Mouse (Mus musculus) cortical plate, adult 2 months (tissue): ENCODE results near the gene Ptprd.

Experiments used
- CTCF ChIP-seq: fragments of 200-500 bp; IDR thresholded peaks from 2 replicates; pipeline ENCODE4 v1.5.1; 2011; ENCODE audit warnings: mild to moderate bottlenecking, control low read depth, low read length; ENCODE audit not compliant: insufficient read depth; ENCODE audit errors: extremely low read depth
- POLR2A ChIP-seq: fragments of 200-500 bp; IDR thresholded peaks from 2 replicates; pipeline ENCODE4 v1.6.1; 2011; ENCODE audit warnings: mild to moderate bottlenecking, low read length, control low read depth; ENCODE audit not compliant: insufficient read depth; ENCODE audit errors: extremely low read depth

GRCm38 (mm10) chr4:76779558-76780124 lies 1432.1 kb downstream of the Ptprd start:
- TF ChIP-seq POLR2A = no peak
- TF ChIP-seq CTCF = no peak
